8 mouse cellular contexts compared by ENCODE assay signal in the genomic region with DNA sequence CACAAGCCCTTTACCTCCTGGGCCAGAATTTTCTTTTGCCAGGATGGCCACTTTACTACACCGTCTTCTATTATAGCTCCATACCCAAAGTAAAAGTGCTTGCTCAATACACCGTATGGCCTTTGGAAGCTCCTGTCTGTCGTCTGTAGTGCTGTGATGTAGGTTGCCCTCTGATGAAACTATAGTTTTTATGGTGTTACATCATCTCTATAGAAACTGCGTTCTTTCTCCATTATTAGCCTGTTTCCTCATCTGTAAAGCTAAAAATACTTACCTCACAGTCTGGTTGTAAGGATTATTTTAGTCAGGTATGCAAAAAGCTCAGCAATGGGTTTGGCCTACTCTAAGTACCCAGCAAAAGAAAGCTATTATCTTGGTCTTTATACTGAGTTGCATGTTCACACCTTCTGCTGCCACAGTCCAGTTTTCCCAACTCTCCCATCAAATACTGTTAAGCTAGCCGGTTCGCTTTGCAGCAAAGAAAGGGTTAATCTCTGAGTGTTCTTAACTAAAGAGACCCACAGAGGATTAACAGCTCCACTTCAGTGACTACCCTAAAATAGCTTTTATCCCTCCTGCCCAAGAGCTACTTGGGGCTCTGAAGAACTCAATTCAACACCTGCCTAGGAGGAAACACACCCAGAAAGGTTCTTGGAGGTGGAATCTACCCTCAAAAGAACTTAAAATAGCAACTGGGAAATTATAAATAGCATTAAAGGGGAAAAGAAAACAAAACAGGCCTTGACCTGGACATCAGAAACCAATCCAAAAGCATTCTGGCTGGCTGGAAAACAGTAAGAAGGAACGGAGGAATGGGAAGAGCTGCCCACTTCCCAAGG. TPM values are rescaled to one million over a fixed set of nuclear protein-coding genes. Genes with fewer than 3 reads are reported as not detected.
DNase-seq lines count a peak whose midpoint lies in the region; ATAC-seq and TF ChIP-seq lines count a peak whose summit lies in the region.

No protein-coding gene starts in this region.

- peak overlapping the region; percentile 76 to 95 (median 82) for H3K4me3 ChIP-seq in CH12.LX (replicated peaks in 1 of 3; ENCODE audit: low read depth in 2 of 3, low read length in 2 of 3, poor library complexity in 1 of 3)
- peak overlapping the region; percentile 82 to 99; a peak in 3 of 4 replicates for H3K4me3 ChIP-seq in ES-E14 (ENCODE audit: insufficient read depth in 1 of 2, low read depth in 1 of 2, low read length in 2 of 2, poor library complexity in 1 of 2, severe bottlenecking in 1 of 2)
- H3K4me3 ChIP-seq in hindbrain, embryonic 13.5 days = peak overlapping the region; percentile 96

- H3K4me1 ChIP-seq in CH12.LX (ENCODE audit: control insufficient read depth in 1 of 2, insufficient read depth in 2 of 2) (peaks cover 22 to 64% of the 10 kb centered on the region in 2 experiments), ES-E14 (ENCODE audit: control insufficient read depth in 2 of 2, insufficient read depth in 2 of 2, low read length in 2 of 2, poor library complexity in 1 of 2) (peaks cover 0 to 2% of the 10 kb centered on the region in 2 experiments; a peak in 2 of 4 replicates)
- peaks cover 58% of the 10 kb centered on the region for H3K4me1 ChIP-seq in hindbrain, embryonic 13.5 days (replicated peaks)

- H3K9me3 ChIP-seq in CH12.LX (replicated peaks; ENCODE audit: low read length) (no peaks in the 10 kb centered on the region), ES-E14 (ENCODE audit: control insufficient read depth, insufficient read depth, low read depth, low read length) (no peaks in the 10 kb centered on the region)
- no peaks in the 10 kb centered on the region for H3K9me3 ChIP-seq in hindbrain, embryonic 13.5 days

- H3K36me3 ChIP-seq in CH12.LX (replicated peaks in 1 of 2; ENCODE audit: control insufficient read depth in 1 of 2, insufficient read depth in 1 of 2, low read length in 1 of 2) (peaks cover 25 to 44% of the 10 kb centered on the region in 2 experiments), ES-E14 (ENCODE audit: control insufficient read depth, insufficient read depth, low read length, poor library complexity, severe bottlenecking) (peaks cover 8% of the 10 kb centered on the region)
- H3K36me3 ChIP-seq in hindbrain, embryonic 13.5 days = peaks cover 24% of the 10 kb centered on the region

- no peak for DNase-seq in CH12.LX (ENCODE audit: extremely low read depth)
- DNase-seq in ES-E14 (ENCODE audit: low read depth, low spot score) = no peak
- peak; percentile 65 for DNase-seq in lung, postnatal 36 days
- DNase-seq in T-cell, adult 2 months (ENCODE audit: low spot score) = no peak
- DNase-seq in left cerebral cortex, postnatal 10 days (ENCODE audit: extremely low spot score in 1 of 2, low spot score in 2 of 2) = no peak
- no peak for DNase-seq in layer of hippocampus, postnatal 14 days (ENCODE audit: low spot score in 2 of 2)

- H3K9ac ChIP-seq in CH12.LX (ENCODE audit: insufficient read depth, low read depth) = peak overlapping the region; percentile 92
- peak overlapping the region; percentile 43; the same call in 1 of the 2 replicates for H3K9ac ChIP-seq in ES-E14 (ENCODE audit: insufficient read depth, low read depth, low read length, poor library complexity, severe bottlenecking)
- H3K9ac ChIP-seq in hindbrain, embryonic 13.5 days = peak overlapping the region; percentile 99

- no peak for TF ChIP-seq RAD21 in CH12.LX (IDR thresholded peaks at IDR 0.05; ENCODE audit: low read depth, low read length)

- peaks cover 75% of the 10 kb centered on the region for H3K79me2 ChIP-seq in CH12.LX (replicated peaks; ENCODE audit: control insufficient read depth, extremely low read depth, insufficient read depth, poor library complexity, severe bottlenecking)

- dilution Hi-C loops in CH12.LX (cut with MboI; ENCODE audit: extremely low pct_ligation_motif_present, extremely low pct_unique_long_range_greater_than_20kb, low sequenced_read_pairs) = no loop called here

- no peak for ATAC-seq in hindbrain, embryonic 13.5 days (ENCODE audit: low FRiP score)
- ATAC-seq in inflammation-experienced regulatory T-cells, adult 6 months = no peak

- peak overlapping the region; percentile 74 for H3K27ac ChIP-seq in CH12.LX (ENCODE audit: insufficient read depth, low read depth)
- no peak overlapping the region for H3K27ac ChIP-seq in ES-E14 (ENCODE audit: insufficient read depth, low read depth, low read length, poor library complexity, severe bottlenecking)
- no peak overlapping the region; the same call in 1 of the 2 replicates for H3K27ac ChIP-seq in hindbrain, embryonic 13.5 days

- H3K27me3 ChIP-seq in CH12.LX (replicated peaks) = no peaks in the 10 kb centered on the region
- no peaks in the 10 kb centered on the region for H3K27me3 ChIP-seq in hindbrain, embryonic 13.5 days

- H3K4me2 ChIP-seq in CH12.LX (ENCODE audit: insufficient read depth, low read depth, poor library complexity, severe bottlenecking) = peak overlapping the region; percentile 91
- H3K4me2 ChIP-seq in hindbrain, embryonic 13.5 days = peak overlapping the region; percentile 86

- TF ChIP-seq POLR2A in CH12.LX (IDR thresholded peaks at IDR 0.05; ENCODE audit: low read depth, low read length) = no peak

- in situ Hi-C loops in CH12.LX (cut with MboI; ENCODE audit: low pct_ligation_motif_present, low pct_unique_long_range_greater_than_20kb, low sequenced_read_pairs) = no loop called here
- in situ Hi-C loops in ES-E14 (cut with MboI; ENCODE audit: low sequenced_read_pairs in 2 of 2, unreplicated experiment in 2 of 2) = no loop called here

- 71% methylated on average over 7 of the region's 7 CpGs for WGBS in hindbrain, embryonic 13.5 days

- no peak for TF ChIP-seq CTCF in CH12.LX (conservative IDR thresholded peaks at IDR 0.05 in 1 of 2, IDR thresholded peaks at IDR 0.05 in 1 of 2; ENCODE audit: low read depth in 2 of 2, low read length in 2 of 2)

- TF ChIP-seq EP300 in CH12.LX (IDR thresholded peaks at IDR 0.05; ENCODE audit: low read length) = no peak

- intact Hi-C loops in left cerebral cortex, postnatal 10 days (cut with DNase I) = no loop called here

TF ChIP-seq in CH12.LX, 34 proteins besides CTCF, POLR2A, EP300 and RAD21 (continues in another document):
- TF ChIP-seq SIN3A (IDR thresholded peaks at IDR 0.05; ENCODE audit: low read length) (0 out of 2 replicates have a peak, but pooled peaks have one; percentile 63), ZNF384 (IDR thresholded peaks at IDR 0.05; ENCODE audit: low read depth, low read length) (no peak), HCFC1 (IDR thresholded peaks at IDR 0.05; ENCODE audit: low read depth, low read length) (peak; percentile 24), IRF4 (IDR thresholded peaks at IDR 0.05; ENCODE audit: low read depth, low read length) (peak; percentile 30; the same call in 1 of the 2 replicates), USF1 (IDR thresholded peaks at IDR 0.05; ENCODE audit: low read depth, low read length) (no peak), MEF2A (IDR thresholded peaks at IDR 0.05; ENCODE audit: borderline replicate concordance, low read depth, low read length) (peak; percentile 92)

TF ChIP-seq in ES-E14, 5 proteins besides CTCF, POLR2A, EP300 and RAD21:
- TF ChIP-seq ZNF384 (IDR thresholded peaks at IDR 0.05; ENCODE audit: low read depth, low read length) (no peak), MAFK (IDR thresholded peaks at IDR 0.05; ENCODE audit: insufficient read depth, low read depth, low read length) (no peak), CHD2 (IDR thresholded peaks at IDR 0.05; ENCODE audit: low read depth, low read length) (no peak), HCFC1 (IDR thresholded peaks at IDR 0.05; ENCODE audit: borderline replicate concordance, insufficient read depth, low read length) (no peak), ZC3H11A (IDR thresholded peaks at IDR 0.05; ENCODE audit: borderline replicate concordance, low read depth, low read length) (no peak)
TF ChIP-seq in ES-E14: peak in this region for 0.

RNA-seq across cellular contexts. Expression of gene Plagl2, which starts 2.0 kb away (rescaled TPM):
- total RNA-seq in CH12.LX (2012; rRNA removed) (11.5 and 18.0 TPM in 2 replicates), CH12.LX (2014; rRNA removed) (5.1 and 8.1 TPM in 2 replicates), ES-E14 (2012; rRNA removed) (3.5 and 3.9 TPM in 2 replicates)
- 36.6 and 52.7 TPM in 2 replicates for polyA plus RNA-seq in CH12.LX (2012; ENCODE audit: insufficient read length, low read depth)
- polyA plus RNA-seq in hindbrain, embryonic 13.5 days (2015; fragmentation: Nextera tagmentation; extraction: Ambion mirVana) = 7.2 and 8.1 TPM in 2 replicates
- total RNA-seq in left cerebral cortex, postnatal 10 days (2021) = 1 to 10 TPM; 4.6 to 5.2 TPM
- 10 to 100 TPM; 18.9 to 24.1 (median 21.5) TPM for polyA plus RNA-seq in inflammation-experienced regulatory T-cells, adult 6 months (2017; shearing (Covaris generic))
- 1 to 10 TPM; 4.5 to 5.3 TPM for total RNA-seq in layer of hippocampus, postnatal 14 days (2021)

RNA-seq across cellular contexts. Expression of gene Pofut1, which starts 2.1 kb away (rescaled TPM):
- total RNA-seq in CH12.LX (2012; rRNA removed) = 20.4 and 25.6 TPM in 2 replicates
- total RNA-seq in CH12.LX (2014; rRNA removed) = 19.4 and 22.8 TPM in 2 replicates
- 15.0 and 15.6 TPM in 2 replicates for polyA plus RNA-seq in CH12.LX (2012; ENCODE audit: insufficient read length, low read depth)
- total RNA-seq in ES-E14 (2012; rRNA removed) = 29.2 and 37.8 TPM in 2 replicates
- polyA plus RNA-seq in hindbrain, embryonic 13.5 days (2015; fragmentation: Nextera tagmentation; extraction: Ambion mirVana) = 5.5 and 6.3 TPM in 2 replicates
- total RNA-seq in left cerebral cortex, postnatal 10 days (2021) = 10 to 100 TPM; 17.5 to 20.5 TPM
- polyA plus RNA-seq in inflammation-experienced regulatory T-cells, adult 6 months (2017; shearing (Covaris generic)) = 10 to 100 TPM in 1 of 3 experiments, 1 to 10 TPM in 2; 6.2 to 13.5 (median 9.4) TPM
- total RNA-seq in layer of hippocampus, postnatal 14 days (2021) = 10 to 100 TPM; 16.0 to 18.0 TPM

RNA-seq across cellular contexts. Expression of gene Tspyl3, which starts 14.0 kb away (rescaled TPM):
- total RNA-seq in CH12.LX (2012; rRNA removed) (9.6 and 10.2 TPM in 2 replicates), CH12.LX (2014; rRNA removed) (10.2 and 12.1 TPM in 2 replicates), ES-E14 (2012; rRNA removed) (1.7 and 2.1 TPM in 2 replicates)
- 16.5 and 16.9 TPM in 2 replicates for polyA plus RNA-seq in CH12.LX (2012; ENCODE audit: insufficient read length, low read depth)
- polyA plus RNA-seq in hindbrain, embryonic 13.5 days (2015; fragmentation: Nextera tagmentation; extraction: Ambion mirVana) = 25.7 and 28.6 TPM in 2 replicates
- 10 to 100 TPM; 35.2 to 36.7 TPM for total RNA-seq in left cerebral cortex, postnatal 10 days (2021)
- polyA plus RNA-seq in inflammation-experienced regulatory T-cells, adult 6 months (2017; shearing (Covaris generic)) = 10 to 100 TPM; 23.3 to 25.2 (median 25.1) TPM
- 10 to 100 TPM; 25.7 to 26.1 TPM for total RNA-seq in layer of hippocampus, postnatal 14 days (2021)

RNA-seq across cellular contexts. Expression of gene Kif3b, which starts 52.0 kb away (rescaled TPM):
- 9.9 and 10.6 TPM in 2 replicates for total RNA-seq in CH12.LX (2012; rRNA removed)
- 8.5 and 9.1 TPM in 2 replicates for total RNA-seq in CH12.LX (2014; rRNA removed)
- polyA plus RNA-seq in CH12.LX (2012; ENCODE audit: insufficient read length, low read depth) = 15.8 and 16.5 TPM in 2 replicates
- 7.6 and 8.6 TPM in 2 replicates for total RNA-seq in ES-E14 (2012; rRNA removed)
- polyA plus RNA-seq in hindbrain, embryonic 13.5 days (2015; fragmentation: Nextera tagmentation; extraction: Ambion mirVana) = 16.2 and 16.9 TPM in 2 replicates
- 10 to 100 TPM; 91.6 to 94.6 TPM for total RNA-seq in left cerebral cortex, postnatal 10 days (2021)
- 10 to 100 TPM in 2 of 3 experiments, 1 to 10 TPM in 1; 8.5 to 13.3 (median 11.6) TPM for polyA plus RNA-seq in inflammation-experienced regulatory T-cells, adult 6 months (2017; shearing (Covaris generic))
- total RNA-seq in layer of hippocampus, postnatal 14 days (2021) = 10 to 100 TPM; 63.5 to 69.2 TPM

Comparison
In these comparisons a context has a peak if more than half of its experiments do, and no peak if none do; other contexts are left out.
1. H3K9ac ChIP-seq: peak in every context shown above with its lines; median percentile 99 in hindbrain, embryonic 13.5 days; 92 in CH12.LX; 43 in ES-E14.